Mouse (Mus musculus) brain, embryonic 14.5 days (tissue): Measurements from ENCODE around the gene Prpf40b. TPM values are rescaled to one million over a fixed set of nuclear protein-coding genes. Genes with fewer than 3 reads are reported as not detected.

ENCODE experiments used
- DNase-seq: peaks from one replicate; pipeline ENCODE4 v3.0.0-alpha.2; 2011; ENCODE audit warnings: low read depth
- CTCF ChIP-seq: fragments of 200-500 bp; IDR thresholded peaks from 2 replicates; pipeline ENCODE4 v1.5.1; 2012; ENCODE audit warnings: inconsistent platforms, mild to moderate bottlenecking, moderate library complexity, borderline replicate concordance; ENCODE audit not compliant: insufficient read depth, insufficient read length; ENCODE audit errors: extremely low read depth
- POLR2A ChIP-seq: fragments of 200-500 bp; IDR thresholded peaks from 2 replicates; pipeline ENCODE4 v1.6.1; 2012; ENCODE audit warnings: mild to moderate bottlenecking, inconsistent platforms, borderline replicate concordance; ENCODE audit not compliant: poor library complexity, insufficient read depth, insufficient read length, severe bottlenecking; ENCODE audit errors: extremely low read depth
- polyA plus RNA-seq: library from polyadenylated mRNA; depleted of rRNA; stranded (reverse); fragments of >200 nt; gene quantifications from 2 replicates; pipeline ENCODE4 v1.2.3, GENCODE M21; 2012

The Prpf40b gene
- polyA plus RNA-seq, 1 experiment: 180 TPM

DNA sequence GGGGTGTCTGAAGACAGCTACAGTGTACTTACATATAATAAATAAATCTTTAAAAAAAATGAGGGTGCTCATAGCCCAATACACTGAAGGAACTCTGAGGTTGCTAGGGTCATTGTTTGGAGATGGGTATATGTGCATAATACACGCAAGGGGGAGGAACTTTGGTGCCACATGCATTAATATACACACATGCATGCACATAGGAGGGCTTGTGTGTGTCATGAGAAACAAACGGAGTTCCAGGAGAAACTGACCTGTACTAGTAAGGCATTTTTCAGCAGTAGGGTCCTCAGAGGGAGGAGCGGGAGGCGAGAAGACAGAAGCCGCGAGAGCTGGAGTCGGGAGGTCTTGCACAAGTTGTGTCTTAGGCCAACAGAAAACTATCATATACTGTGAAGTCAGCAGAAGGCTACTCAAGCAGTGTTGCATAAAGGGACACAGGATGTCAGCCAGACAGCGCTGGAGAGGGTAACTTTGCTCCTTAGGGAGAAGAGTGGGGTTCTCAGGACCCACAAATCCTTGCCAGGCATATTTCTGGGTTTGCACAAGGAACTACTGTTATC, 35.6 kb upstream of the Prpf40b start:
- DNase-seq: no peak
- TF ChIP-seq POLR2A: no peak
- no peak for TF ChIP-seq CTCF

DNA sequence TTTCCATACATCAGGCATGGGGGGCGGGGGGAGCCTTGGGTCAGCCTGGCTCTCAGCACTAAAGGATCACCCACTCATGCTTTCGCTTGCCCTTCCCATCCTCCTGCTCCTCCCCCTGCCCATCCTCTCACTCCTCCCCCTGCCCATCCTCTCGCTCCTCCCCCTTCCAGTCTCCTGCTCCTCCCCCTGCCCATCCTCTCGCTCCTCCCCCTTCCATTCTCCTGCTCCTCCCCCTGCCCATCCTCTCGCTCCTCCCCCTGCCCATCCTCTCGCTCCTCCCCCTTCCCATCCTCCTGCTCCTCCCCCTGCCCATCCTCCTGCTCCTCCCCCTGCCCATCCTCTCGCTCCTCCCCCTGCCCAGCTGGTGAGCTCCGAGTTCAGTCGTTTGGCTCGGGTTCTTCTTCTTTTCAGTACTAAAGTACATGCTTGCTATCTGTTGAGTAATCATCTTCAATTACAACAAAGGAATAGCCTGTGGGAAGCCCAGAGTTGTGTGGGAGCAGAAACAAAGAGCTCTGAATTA, 35.1 kb upstream of the Prpf40b start:
- TF ChIP-seq CTCF (no peak), POLR2A (no peak)
- DNase-seq: peak; percentile 83

DNA sequence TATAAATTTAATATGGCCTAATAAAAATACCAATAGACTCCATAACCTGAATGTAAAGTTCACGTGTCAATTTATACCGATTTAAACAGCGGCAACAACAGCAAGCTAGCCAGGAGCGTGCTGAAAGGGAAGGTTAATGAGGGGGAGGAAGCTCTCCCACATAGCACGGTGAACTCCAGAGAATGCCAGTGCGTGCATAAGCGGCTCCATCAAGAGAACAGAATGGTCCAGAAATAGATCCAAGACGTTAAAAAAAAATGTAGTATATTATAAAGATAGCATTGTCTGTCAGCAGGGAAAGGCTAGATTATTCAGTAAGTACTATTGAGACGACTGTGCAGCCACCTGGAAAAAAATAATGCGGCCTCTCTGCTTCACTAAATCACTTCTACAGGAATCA, 32.2 kb upstream of the Prpf40b start:
- TF ChIP-seq CTCF (no peak), POLR2A (no peak)
- peak; percentile 33 for DNase-seq

DNA sequence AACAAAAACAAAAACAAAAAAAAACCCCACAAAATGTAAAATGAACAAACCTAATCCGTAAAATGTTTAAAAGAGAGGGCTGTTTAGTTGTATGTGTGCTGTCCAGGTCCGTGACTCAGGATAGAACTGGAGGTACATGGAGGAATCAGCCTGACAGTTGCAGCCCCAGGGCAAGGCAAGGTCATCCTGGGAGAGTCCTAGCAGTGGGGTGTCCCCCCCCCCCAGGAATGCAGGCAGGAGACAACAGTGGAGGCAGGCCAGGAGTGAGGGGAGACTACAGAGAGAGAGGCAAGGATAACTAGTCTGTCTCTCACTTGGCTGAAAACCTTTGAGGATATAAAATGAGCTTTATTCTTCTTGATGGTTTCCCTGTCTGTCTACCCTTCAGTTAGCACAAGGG, 30.5 kb upstream of the Prpf40b start:
- TF ChIP-seq POLR2A (no peak), CTCF (no peak)
- DNase-seq: no peak

DNA sequence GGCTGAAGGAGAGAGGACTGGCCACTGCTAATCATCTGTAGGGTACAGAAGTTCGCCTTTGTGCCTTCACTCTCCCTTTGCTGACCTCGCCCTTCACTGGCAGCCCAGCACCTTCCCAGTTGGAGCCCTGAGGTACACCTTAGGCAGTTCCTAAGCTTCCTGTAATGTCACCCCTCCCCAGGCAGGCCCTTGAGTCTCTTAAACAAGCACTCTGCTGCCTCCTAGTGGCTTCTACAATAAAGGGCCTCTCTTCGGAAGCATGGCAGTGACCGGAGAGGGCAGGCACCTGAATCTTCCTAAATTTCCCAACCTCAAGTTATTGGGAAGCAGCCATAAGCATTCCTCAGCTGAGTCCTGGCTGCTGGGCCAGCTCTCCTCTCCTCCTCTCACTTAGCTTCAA, 29.2 kb upstream of the Prpf40b start:
- TF ChIP-seq CTCF (peak; percentile 79), POLR2A (no peak)
- peak; percentile 89 for DNase-seq

DNA sequence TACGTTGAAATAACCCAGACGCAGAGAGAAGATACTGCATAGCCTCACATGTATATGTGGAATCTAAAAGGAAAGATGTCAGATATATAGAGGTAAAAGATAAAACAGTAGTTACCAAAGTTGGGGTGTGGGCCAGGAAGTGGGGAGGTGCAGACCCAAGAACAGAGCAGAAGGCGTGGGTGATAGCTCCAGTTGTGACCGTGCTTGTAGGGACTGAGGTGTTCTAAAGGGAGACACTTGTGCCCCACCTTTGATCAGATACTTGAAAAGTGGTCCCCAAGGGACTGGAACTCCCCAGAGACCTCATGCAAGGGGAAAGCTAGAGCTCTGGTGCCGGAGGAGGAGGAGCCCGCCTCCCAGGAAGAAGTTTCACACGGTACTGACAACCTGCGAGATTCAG, 18.8 kb upstream of the Prpf40b start:
- no peak for DNase-seq
- TF ChIP-seq POLR2A: no peak
- no peak for TF ChIP-seq CTCF

DNA sequence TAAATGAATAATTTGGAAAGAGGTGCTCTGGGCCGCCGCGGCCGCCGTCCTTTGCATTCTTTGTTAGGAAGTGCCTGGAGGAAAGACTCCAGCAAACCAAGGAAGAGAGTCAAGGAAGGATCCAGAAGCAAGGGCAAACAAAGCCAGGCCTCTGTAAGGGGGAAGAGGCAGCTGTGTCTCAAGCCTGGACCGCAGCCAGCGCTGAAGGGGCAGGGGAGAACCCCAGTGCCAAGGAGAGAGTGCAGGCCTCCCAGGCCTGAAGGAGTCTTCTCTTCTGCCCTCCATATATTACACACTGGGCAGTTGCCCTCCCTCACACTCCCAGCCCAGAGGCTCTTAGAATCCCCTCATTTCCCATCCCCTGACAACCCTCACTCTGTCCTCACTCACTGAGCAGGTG, 16.6 kb upstream of the Prpf40b start:
- no peak for TF ChIP-seq POLR2A
- TF ChIP-seq CTCF: no peak
- DNase-seq: peak; percentile 23

DNA sequence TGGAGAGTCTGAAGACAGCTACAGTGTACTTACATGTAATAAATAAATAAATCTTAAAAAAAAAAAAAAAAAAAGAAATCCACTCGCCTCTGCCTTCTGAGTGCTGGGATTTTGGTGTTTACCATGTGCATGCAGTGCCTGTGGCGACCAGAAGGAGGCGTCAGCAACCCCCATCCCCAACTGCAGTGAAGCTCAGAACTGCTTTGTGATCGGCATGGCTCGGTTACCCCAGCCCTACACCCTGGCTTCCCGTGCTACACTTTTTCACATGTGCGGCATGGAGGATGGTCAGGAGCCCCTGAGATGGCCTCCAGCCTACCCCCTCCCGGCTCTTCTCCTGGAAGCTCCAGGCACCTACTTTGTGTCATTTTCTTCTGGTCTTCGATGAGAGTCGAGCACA, 11.4 kb upstream of the Prpf40b start:
- TF ChIP-seq CTCF (peak; percentile 27; the same call in 1 of the 2 replicates), POLR2A (no peak)
- DNase-seq: no peak

DNA sequence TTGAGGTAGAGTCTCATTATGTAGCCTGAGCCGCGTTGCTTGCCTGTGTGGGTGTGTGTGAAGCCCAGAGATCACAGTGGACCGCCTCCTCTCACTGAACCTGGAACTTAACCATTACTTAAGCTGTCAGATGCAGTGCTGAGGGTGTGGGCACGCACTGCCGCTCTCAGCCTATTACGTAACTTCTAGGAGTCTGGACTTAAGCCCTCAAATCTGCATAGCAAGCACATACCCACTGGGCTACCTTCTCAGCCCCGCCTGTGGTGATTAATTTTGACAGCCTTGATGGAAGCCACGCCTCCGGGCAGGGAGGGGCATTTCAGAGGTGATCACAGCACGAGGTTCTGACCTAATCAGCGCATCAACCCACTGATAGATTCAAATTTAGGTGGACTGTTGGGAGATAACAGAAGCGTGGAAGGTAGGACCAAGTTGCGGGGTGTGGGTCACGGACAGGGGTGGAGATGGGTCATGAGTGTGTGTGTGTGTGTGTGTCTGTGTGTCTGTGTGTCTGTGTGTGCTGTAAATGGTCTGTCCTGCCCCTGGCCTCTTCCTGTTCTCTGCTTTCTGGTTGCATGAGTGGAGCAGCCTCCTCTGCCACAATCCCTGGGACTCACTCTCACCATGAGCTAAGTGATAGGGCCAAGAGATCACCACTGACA, 10.2 kb upstream of the Prpf40b start:
- TF ChIP-seq POLR2A: no peak
- no peak for TF ChIP-seq CTCF
- no peak for DNase-seq

DNA sequence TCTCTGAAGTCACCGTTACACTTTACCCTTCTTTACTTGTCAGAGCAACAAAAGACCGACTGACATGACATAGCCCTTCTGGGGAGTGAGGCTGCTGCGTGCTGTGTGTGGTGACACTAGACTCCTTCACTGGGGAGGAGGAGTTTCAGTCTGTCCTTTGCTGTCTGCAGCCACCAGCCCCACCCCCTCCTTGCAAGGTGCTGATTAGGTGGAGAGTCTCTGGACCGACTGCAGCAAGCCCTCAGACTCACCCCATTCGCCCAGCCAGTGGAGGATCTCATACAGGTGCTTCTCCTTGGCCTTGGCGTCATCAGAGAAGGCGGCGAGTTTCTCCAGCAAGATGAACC, 9.7 kb upstream of the Prpf40b start:
- no peak for DNase-seq
- no peak for TF ChIP-seq CTCF

DNA sequence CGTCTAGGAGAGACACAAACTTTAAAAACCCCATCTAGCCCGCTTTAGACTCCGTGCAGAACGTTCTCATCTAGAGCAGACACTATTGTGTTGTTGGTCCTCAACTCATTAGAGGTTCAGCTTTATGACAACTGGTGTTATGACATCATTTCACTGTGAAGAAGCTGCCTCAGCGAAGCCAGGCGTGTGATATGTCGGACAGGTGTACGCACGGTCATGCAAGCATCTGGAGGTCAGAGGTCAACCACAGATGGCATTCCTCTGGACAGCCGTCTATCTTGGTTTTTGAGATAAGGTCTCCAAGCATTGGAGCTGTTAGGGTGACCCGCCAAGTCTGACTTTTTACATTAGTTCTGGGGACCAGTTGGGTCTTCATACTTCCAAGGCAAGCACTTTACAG, 4.3 kb upstream of the Prpf40b start:
- no peak for DNase-seq
- no peak for TF ChIP-seq CTCF
- TF ChIP-seq POLR2A: no peak

DNA sequence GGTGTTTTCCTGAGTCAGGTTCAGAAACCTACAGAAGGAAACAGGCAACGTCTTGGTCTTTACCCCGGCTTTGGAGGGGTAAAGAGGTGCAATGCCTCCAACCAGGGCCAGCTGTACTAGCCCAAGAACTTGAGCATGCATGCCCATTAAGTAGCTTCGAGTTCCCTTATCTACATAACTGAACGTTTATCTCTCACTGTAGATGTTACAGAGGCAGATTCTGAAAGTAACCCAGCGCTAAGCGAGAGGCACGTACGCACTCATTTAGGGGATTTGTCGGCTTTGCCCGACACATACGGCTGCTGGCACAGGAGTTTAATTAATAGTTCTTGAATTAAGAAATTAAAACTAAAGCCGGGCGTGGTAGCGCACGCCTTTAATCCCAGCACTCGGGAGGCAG, 600 bp upstream of the Prpf40b start:
- peak; percentile 27 for DNase-seq
- TF ChIP-seq CTCF: no peak
- TF ChIP-seq POLR2A: no peak
